Mouse (Mus musculus) megakaryocyte progenitor cell, adult 5-6 weeks (primary cell): ENCODE results near the gene Col12a1. TPM values are rescaled to one million over a fixed set of nuclear protein-coding genes. Genes with fewer than 3 reads are reported as not detected.

Source experiments
- ATAC-seq: replicated peaks from 2 replicates; pipeline ENCODE4 v1.8.0; 2016; ENCODE audit warnings: mild to moderate bottlenecking, moderate TSS enrichment, inconsistent platforms; ENCODE audit not compliant: poor library complexity
- total RNA-seq, 2 experiments: library from RNA; stranded (forward) in 1 of 2; stranded (reverse) in 1 of 2; fragments of 157-497, 149-512 nt in 1 of 2; fragments of 200-1000 nt in 1 of 2; gene quantifications; 2 replicates each; pipeline versions ENCODE4 v1.2.3 to v1.2.4; 2015 to 2017

The Col12a1 gene
- not detected in 2 replicates for total RNA-seq (2015)
- total RNA-seq (2017): not detected in 2 replicates

DNA sequence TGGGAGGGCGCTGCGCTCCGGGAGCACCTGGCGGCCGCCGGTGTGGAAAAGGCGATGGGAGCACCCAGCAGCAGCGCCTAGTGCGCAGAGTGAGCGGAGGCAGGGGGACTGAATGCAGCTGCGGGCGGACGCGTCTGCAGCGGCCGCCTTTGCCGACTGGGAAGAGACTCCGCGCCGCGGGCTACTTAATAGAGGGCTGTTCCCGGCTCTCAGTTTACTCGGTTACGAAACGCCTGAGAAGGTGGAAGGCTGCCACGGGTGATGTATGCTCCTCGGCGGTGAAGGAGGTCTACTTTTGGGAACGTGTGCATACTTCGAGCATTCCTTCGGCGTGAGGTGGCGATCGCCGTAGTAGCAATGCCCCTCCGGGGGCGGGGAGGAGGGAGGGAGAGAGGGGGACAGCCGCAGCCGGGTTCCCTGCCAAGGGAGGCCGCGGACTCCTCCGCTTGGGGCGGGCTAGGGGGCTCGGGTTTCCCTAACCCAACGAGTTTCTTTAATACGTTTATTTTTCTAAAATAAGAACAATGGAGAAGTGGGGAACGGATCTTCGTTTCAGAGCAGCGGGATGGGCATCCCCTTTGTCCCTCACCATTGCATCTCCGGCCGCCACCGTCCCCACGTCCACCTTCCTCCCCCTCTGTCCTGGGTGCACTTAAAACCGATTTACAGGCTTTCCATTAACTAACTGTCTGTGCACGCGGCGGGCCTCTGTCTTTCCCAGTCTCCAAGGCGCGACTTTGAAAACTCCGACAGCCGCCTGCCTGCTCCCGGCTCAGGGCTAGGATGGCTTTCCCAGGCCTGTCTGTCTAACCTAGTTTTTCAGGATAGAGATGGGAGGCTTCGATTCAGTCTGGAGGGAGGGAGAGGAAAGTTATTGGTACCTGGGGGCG lies at the start of gene Col12a1:
TSS of gene Col12a1 (minus strand) at position 351 of the 890 bp plus-strand sequence.
- ATAC-seq: 0 out of 2 replicates have a peak, but pooled peaks have one; percentile 21

DNA sequence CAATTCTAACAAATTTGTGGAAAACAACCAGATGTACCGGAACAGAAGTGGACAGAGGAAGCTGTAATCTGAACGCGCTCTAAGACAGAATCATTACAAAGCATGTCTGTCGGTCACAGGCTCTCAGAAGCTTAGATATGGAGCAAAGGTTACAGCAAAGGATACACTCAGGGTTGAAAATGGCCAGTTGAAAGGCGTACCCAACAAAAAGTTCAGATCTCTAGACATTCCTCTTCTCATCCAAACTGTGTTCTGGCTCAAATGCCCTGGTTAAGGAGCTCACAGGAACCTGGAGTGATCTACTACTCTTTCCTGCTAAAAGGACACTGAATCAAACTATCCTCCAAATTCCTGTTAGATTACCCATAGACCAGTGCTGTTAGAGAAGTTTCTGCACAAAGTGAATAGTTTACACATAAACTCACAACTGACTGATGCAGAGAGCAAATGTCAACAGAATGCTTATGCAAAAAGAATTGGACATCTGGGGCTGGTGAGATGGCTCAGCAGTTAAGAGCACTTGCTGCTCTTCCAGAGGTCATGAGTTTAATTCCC lies 48.4 kb upstream of the Col12a1 start:
- ATAC-seq: no peak

DNA sequence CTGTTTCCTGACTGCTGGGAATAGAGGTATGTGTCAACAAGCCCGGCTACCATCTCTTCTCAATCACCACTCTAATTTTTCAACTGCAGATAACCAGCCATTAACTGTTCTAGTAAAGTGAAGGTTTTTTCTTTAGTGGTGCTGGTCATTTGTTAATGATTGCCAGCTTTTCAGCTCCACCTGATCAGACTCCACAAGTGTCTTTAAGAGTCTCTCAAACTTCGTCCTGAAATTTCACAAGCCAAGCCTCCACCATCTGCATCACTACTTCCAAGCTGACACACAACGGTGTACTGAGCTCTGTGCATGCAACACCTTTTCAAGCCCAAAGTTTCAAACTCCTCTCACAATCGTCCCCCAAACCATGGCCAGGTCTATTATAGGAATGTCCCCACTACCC lies 46.7 kb upstream of the Col12a1 start:
- no peak for ATAC-seq

DNA sequence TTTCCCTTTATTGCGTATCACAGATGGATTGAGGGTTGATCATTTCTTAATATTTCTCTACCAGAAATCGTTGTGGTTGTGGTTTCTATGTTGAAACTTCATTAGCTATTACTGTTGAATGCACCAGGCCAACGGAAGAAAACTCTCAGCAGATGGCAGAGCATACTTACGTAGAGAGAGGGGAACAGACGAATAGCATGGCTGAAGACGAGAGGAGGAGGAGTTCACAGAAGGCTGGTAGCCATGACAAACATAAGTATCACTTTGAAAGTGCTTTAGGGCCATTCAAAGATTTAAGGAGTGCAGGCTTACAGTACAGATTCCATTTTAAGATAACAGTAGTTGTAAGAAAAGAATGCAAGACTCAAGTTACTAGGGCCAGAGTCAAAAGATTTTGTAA lies 43.9 kb upstream of the Col12a1 start:
- peak; percentile 65 for ATAC-seq

DNA sequence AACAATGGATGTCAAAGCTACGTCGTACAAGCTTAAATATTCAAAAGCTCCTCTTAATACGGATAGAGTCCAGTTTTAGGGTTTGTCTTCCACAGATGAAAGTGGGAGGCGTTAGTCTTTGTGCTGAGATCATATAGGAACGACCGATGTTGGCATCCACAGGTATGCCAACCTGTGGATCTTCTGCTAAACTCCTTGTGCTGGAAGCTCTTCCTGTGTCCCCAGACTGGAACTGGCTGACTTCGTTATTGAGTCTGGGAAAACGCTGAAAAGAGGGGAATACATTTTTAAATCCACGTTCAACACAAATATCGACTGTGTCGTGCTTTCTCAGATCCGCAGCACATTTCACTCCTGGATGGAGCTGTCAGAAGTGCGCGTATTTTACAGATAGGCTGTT lies 41.4 kb upstream of the Col12a1 start:
- ATAC-seq: peak; percentile 5; the same call in 1 of the 2 replicates

DNA sequence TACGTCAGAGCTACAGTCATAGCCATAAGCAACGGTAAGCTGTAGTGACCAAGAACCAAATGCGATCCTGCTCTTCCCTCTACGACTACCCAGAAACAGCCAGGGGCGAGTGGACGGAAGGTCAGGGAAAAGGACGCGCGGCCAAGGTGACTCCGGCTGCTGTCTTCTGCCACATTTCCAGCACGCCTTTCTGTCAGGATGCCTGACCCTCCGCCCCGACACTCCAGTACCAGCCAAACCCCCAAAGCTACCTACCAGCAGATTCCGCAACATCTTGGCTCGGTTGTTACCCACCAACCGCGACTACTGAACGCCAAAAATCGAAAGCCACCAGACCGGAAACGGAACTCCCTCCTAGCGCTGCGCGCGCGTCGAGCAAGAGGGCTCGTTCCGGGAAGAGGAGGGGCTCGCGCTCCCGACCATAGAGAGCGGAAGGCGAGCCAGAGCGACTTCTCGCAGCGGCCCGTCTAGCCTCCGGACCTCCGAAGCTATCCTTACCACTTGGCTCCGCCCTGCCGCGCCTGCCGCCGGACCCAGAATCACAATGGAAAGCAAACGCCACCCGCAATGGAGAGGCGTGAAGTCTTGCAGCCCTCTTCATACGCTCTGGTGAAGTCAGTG lies 40.9 kb upstream of the Col12a1 start, which contains the start of gene Cox7a2:
TSS of gene Cox7a2 (minus strand) at position 494 of the 621 bp plus-strand sequence.
- ATAC-seq: peak; percentile 92

DNA sequence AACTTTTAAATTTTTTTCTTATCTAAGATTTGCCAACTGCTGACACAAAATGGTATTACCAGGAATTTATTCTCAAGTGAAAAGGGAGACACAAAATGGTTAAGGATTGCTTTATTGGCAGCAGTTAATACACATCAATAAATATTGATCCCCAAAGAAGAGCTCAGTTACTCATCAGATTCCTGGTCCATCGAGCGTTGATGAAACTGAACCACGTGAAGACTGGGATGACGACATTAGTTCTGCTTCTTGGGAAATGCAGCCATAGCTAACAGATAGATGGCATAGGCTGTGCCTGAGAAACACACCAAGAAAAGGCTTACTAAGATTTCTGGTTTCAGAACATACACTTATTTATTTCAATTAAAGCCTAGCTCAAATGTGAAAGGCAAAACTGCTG lies 36.7 kb upstream of the Col12a1 start:
- ATAC-seq: no peak

DNA sequence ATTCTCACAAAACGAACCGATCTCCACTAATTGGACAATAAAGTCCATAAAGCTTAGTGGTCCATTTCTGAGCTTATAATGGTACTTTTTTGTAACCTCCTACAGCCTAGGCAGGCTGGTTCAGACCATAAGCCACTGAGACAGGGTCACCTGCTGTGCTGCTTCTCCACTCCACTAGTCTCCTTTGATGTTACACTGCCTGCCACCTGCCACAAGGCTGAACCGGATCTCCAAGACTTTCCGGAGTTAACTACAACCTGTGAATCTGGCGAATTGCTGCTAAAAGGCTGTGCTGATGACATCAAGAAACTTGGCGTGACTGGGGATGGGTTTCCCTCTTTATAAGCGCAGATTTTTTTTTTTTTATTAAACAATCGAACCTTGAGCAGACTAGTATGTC lies 33.2 kb upstream of the Col12a1 start:
- ATAC-seq: no peak

DNA sequence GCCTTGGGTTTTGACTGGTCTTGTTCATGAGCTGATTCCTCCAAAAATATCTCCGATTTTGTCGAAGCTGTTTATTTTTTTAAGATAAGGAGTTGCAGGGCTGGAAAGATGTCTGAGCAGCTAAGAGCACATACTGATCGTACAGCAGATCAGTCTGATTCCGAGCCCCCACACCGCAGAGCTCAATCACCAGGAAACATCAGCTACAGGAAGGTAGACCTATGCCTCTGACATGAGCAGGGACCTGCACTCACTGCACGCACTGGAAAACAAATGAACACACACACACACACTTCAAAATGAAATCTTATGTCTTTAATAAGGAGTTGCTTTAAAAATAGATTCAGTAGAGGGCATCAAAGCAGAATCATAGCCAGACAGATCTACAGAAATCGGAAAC lies 32.1 kb upstream of the Col12a1 start:
- ATAC-seq: peak; percentile 44

DNA sequence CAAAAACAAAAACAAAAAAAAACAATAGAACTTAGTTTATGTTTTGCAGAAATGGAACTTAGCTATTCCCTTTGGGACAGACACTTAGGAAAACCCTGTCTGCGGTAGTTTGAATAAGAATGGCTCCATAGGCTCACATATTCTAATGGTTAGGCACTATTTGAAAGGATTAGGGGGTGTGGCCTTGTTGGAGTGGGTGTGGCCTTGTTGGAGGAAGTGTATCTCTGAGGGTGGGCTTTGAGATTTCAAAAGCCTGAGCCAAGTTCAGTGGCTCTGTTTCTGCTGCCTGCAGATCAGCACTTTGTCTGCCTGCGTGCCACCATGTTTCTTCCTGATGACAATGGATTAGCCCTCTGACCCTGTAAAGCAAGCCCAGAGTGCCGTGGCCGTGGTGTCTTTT lies 26.4 kb upstream of the Col12a1 start:
- no peak for ATAC-seq

DNA sequence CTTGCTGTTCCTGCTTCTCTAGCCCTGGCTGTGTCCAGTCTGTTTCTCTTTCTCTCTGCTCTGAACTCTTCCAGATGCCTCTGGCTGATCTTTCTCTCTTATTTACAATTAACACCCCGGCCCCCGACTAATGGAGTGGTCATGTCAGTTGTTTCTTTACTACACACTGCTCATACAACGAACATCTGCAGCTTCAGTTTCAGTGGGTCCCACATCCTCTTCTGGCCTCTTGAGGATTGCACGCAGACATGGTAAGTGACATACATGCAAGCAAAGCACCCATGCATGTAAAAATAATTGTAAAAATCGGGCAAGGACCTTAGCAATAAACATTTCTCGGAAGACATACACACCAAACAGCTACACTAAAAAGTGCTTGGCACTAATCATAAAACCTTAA lies 17.0 kb upstream of the Col12a1 start:
- ATAC-seq: no peak

DNA sequence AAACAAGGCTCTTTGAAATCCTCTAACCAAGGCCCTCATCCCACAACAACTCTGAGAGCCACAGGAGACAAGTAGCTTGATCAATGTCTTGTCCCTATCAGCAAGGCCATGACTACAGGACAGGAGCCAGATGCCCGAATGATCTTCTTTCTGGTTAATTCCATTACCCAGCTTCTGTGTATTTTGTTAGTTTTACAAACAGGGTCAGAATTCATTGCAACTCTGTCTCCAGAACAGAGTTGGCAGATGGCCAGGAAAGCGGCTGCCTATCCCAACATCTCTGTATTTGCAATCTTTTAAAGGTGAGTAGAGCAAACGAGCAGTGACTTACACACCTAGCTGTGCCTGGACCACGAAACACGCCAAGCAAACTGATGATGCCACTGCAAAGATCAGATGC lies 11.7 kb upstream of the Col12a1 start:
- ATAC-seq: no peak

DNA sequence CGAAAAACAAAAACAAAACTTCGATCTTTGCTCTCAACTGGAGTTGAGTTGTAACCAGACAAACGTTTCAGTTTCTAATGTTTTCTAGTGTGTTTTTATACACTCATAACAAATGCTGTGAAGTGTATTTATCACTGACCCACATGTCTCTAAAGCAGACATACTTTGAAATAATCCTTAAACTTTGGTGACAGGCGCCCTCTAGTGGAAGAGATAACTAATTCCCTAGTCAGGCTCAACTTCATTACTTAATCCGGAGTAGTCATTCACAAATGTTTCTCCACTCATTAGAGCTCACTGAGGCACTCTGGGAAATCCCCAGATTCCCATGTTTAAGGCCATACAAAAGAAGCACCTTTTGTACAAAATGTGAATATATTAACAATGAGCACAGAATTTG lies 4.5 kb upstream of the Col12a1 start:
- peak; percentile 66 for ATAC-seq

DNA sequence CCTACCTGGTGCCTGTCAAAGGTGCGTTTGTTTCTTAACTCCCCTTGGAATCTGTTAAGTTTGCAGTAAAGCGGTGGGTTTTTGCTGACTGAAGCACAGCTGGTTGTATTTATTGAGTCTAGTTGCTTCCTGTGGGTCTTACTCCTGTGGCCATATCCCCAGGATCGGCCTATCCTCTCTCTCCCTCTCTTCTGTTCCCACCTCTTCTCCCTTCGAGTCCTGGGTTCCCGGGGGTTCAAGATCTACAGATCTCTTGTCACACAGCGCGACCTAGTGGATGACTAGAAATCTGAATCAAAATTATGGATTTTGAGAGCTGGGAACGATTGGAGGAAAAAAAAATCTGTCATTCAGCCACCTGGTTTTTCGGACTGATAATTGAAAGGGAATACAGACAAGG lies 2.4 kb upstream of the Col12a1 start:
- ATAC-seq: peak; percentile 56; the same call in 1 of the 2 replicates

DNA sequence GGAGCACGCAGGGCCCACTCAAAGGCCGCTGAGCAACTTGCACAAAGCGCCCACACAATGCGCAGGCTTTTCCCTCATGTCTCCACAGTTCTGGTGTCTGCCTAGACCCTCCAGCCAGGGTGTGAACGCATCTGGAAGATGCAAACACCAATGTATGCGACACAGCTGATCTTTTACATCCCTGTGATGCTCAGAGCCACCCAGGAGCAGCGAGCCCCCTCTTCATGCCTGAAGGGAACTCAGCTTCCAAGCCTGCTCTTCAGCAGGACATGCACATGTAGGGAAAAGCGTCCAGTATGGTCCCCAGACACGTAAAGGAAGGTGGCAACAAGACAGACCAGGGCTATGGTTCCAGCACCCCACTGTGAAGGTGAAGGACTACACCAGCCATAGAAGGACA lies 1.5 kb upstream of the Col12a1 start:
- ATAC-seq: no peak

DNA sequence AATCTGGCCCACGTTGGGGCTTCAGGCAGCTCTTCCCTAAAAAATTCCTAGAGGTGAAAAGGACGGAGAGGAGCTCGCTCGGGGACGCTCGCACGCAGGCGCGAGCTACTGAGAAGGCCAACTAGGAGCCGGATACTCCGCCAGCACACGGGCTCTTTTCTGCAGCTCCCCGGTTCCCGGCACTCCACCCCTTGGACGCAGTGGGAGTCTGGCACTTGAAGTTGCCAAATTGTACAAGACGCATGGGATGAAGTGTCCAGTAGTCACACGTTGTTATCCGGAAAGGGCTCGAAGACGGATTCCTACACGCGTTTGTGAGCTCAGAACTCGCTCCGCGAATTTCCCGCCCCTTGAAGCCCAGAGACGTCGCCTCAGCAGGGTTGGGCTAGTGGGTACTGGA lies 820 bp upstream of the Col12a1 start:
- ATAC-seq: no peak

DNA sequence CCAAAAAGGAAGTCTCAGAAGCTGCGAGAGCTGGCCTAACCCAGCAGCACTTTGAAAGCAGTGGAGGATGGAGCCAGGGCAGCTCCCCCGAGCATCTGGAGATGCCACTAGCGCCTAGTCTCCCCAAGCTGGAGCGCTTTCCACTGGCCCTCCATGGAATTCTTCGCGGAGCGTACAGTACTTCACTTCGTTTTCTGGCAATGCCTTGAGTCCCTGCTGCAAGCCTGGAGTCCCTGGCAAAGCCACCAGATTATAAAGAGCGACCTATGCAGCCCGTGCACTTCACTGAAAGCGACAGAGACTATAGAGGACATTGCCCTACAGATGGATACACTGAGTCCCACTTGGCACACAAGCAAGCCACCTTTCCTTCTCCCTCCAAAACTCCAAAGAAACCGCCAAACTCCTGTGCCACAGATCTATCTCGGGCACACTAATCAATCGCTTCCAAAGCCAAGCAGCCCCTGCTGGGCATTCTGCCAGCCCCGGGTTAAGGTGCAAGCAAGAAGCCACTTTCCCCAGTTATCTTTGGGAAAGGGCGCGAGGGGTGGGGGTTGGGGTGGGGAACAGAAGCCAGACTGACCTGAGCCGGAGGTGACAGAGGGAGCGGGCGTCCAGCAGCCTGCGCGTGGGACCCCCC lies 675 bp downstream of the Col12a1 start:
- no peak for ATAC-seq

DNA sequence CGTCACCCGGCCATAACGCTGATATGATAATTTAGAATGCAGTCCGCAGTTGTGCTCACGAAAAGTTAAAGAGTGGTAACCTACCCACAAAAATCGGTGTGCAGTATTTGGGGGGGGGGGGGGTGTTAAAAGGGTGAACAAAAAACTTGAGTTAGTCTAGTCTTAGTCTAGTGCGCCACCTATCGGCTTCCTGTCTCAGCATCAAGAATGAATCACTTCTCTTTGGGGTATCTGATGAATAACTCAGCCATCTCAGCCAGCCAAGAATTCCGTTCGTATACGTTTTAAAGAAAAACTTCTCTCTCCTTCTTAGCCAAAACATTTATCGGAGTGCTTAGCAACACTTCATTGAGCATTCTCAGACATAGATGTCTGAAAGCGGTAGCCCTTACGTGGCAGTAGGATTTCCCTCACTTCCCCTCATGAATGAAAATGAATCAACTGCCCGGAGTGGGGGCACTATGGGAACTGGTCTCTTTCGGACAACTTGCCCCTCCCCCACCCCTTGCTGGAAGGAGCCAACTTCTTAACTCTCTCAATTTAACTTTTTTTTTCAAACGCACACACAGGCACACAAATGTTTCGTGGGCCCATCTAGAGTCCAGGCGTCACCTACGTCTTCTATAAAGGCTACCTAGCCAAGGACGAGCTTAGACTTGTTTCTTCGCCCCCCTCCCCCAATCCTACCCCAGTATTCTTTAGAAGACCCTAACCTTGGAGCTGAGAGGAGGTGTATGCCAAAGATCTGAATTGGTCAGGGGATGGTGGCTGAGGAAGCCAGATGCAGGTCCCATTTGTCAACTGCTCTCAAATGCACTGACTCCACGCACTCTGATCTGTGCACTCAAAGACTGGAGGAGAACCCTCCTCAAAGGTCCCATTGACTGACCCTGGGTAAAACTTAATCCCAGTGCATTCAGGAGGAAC lies 1.5 kb downstream of the Col12a1 start:
- peak; percentile 62 for ATAC-seq

DNA sequence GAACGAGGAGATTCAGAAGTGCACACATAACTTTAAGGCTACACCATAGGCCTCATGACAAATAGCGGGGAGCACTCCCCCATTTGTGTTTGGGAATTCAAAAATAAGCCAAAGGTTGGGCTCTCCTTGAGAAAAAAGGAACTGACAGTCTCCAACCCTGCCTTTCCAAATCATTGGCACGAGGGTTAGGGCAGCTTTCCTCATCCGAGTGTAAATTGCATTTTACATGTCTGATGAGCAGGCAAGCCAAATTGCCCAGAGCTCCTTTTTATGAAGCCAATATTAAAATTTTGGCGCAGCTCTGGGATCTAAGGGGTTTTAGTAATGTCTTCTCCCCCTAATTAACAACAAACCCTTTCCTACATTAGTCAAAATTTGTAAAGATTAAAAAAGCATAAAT lies 2.1 kb downstream of the Col12a1 start:
- no peak for ATAC-seq

DNA sequence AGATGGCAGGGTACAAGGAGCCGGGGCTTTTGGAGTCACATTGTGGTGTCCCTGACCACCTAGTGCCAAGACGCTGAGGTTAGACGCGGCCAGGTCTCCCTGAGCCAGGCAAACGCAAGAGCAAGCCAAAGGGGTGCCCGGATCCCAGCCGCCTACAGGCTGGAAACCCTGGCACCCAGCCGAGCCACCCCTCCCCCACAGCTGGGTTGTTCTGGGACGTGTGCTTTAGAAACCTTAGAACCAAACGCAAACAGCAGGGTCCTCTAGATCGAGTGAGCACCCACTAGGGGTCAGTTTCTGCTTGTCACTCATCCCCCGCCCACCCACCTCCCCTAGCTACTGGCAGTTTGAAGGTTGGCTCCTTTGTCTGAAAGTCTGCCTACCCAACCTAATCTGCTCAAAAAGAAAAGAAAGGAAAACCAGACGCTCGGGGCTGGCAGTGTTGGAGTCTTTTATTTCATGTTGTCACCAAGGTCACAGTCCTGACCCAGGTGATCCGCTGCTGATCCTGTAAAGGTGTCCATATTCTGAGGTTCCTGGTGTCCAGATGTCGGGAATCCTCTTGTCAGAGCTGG lies 4.1 kb downstream of the Col12a1 start:
- ATAC-seq: no peak
